Mouse (Mus musculus): ENCODE measurements around the gene Rffl.

The Rffl gene

GRCm38 (mm10) chr11:82871031-82871446 is at the start of gene Rffl:
Gene Rffl (minus strand): TSS chr11:82871210.
- DNase-seq: peak; percentile 97

- DNase-seq: no peak
Measured at GRCm38 (mm10) chr11:82920768-82921167, 49.8 kb upstream of the Rffl start.

GRCm38 (mm10) chr11:82914711-82915352 is 43.8 kb upstream of the Rffl start:
- peak; percentile 86 for DNase-seq

GRCm38 (mm10) chr11:82910679-82911389 is 39.8 kb upstream of the Rffl start:
- no peak for DNase-seq

- no peak for DNase-seq
Measured at GRCm38 (mm10) chr11:82910250-82910649, 39.2 kb upstream of the Rffl start, which contains the start of gene Unc45b. Gene Unc45b (plus strand): TSS chr11:82910550.

- DNase-seq: no peak
Measured at GRCm38 (mm10) chr11:82908608-82908989, 37.6 kb upstream of the Rffl start.

GRCm38 (mm10) chr11:82907651-82908607 is 36.9 kb upstream of the Rffl start, which contains the start of gene Nle1:
Gene Nle1 (minus strand): TSS chr11:82908411.
- peak; percentile 94 for DNase-seq

GRCm38 (mm10) chr11:82905816-82906215 is 34.8 kb upstream of the Rffl start:
- DNase-seq: no peak

- DNase-seq: no peak
Measured at GRCm38 (mm10) chr11:82904952-82905351, 33.9 kb upstream of the Rffl start.

- no peak for DNase-seq
Measured at GRCm38 (mm10) chr11:82901606-82902310, 30.7 kb upstream of the Rffl start.

GRCm38 (mm10) chr11:82899720-82900119 is 28.7 kb upstream of the Rffl start:
- DNase-seq: no peak

- no peak for DNase-seq
Measured at GRCm38 (mm10) chr11:82897478-82897877, 26.5 kb upstream of the Rffl start.

GRCm38 (mm10) chr11:82891936-82892335 is 20.9 kb upstream of the Rffl start, which contains the start of gene Fndc8:
Gene Fndc8 (plus strand): TSS chr11:82892124.
- no peak for DNase-seq

- DNase-seq: peak; percentile 97
Measured at GRCm38 (mm10) chr11:82890342-82890762, 19.3 kb upstream of the Rffl start, which contains the start of gene Rad51d. Gene Rad51d (minus strand): TSS chr11:82890614.

- peak; percentile 35 for DNase-seq
Measured at GRCm38 (mm10) chr11:82889524-82890341, 18.7 kb upstream of the Rffl start.

- DNase-seq: no peak
Measured at GRCm38 (mm10) chr11:82888491-82888946, 17.5 kb upstream of the Rffl start.

GRCm38 (mm10) chr11:82886559-82886958 is 15.5 kb upstream of the Rffl start:
- DNase-seq: no peak

- no peak for DNase-seq
Measured at GRCm38 (mm10) chr11:82883180-82883579, 12.2 kb upstream of the Rffl start.

GRCm38 (mm10) chr11:82877726-82878344 is 6.8 kb upstream of the Rffl start:
- no peak for DNase-seq

- DNase-seq: no peak
Measured at GRCm38 (mm10) chr11:82875631-82876030, 4.6 kb upstream of the Rffl start.

GRCm38 (mm10) chr11:82874924-82875323 is 3.9 kb upstream of the Rffl start:
- DNase-seq: no peak

Measured in embryo, embryonic 11 days (tissue).